Mouse (Mus musculus): ENCODE data around the gene Grik1. TPM values are rescaled to one million over a fixed set of nuclear protein-coding genes. Genes with fewer than 3 reads are reported as not detected.

The Grik1 gene
- polyA plus RNA-seq, 1 experiment from 2014 or later, result 44.2 TPM

DNA sequence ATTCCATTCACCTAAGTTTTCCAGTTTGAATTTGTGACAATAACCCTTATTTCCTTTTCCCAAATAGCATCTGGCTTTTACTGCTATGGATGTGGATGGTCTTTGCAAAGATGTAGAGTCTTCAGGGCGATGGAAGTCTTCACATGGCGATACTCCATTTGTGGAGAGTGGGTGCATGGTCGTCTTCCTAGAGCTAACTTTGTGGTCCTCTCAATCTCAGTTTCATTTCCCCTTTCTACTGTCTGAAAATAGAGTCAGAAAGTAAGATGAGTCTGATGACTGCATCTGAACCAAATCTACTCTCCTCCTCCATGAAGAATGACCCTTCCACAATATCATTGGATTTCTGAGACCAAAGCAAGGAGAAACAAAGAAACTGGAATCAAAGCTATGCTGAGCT lies 159.0 kb downstream of the Grik1 start:
- Histone ChIP-seq H3K4me1 (ENCODE audit: control insufficient read depth, insufficient read depth, low read length) (no peaks in the 10 kb centered on the region), H3K9me3 (ENCODE audit: control insufficient read depth, low read length) (no peaks in the 10 kb centered on the region), H3K36me3 (ENCODE audit: control insufficient read depth, insufficient read depth, low read length) (no peaks in the 10 kb centered on the region), H3K4me2 (ENCODE audit: low read depth, low read length) (no peak overlapping the region), H3K4me3 (ENCODE audit: low read depth, low read length) (no peak overlapping the region), H3K27ac (ENCODE audit: low read depth, low read length) (no peak overlapping the region), H3K27me3 (ENCODE audit: control insufficient read depth, insufficient read depth, low read length) (no peaks in the 10 kb centered on the region), H3K9ac (replicated peaks; ENCODE audit: low read depth, low read length) (no peak overlapping the region)
- no peak for ATAC-seq (ENCODE audit: low read depth)
- 98% methylated on average over 3 of the region's 3 CpGs for WGBS

GRCm38 (mm10) chr16:88125098-88125497 lies 165.0 kb downstream of the Grik1 start:
- no peaks in the 10 kb centered on the region for H3K9me3 ChIP-seq (ENCODE audit: control insufficient read depth, low read length)
- no peaks in the 10 kb centered on the region for H3K36me3 ChIP-seq (ENCODE audit: control insufficient read depth, insufficient read depth, low read length)
- 77% methylated on average over 4 of the region's 4 CpGs for WGBS
- H3K27me3 ChIP-seq (ENCODE audit: control insufficient read depth, insufficient read depth, low read length), result no peaks in the 10 kb centered on the region
- no peak overlapping the region for H3K27ac ChIP-seq (ENCODE audit: low read depth, low read length)
- H3K9ac ChIP-seq (replicated peaks; ENCODE audit: low read depth, low read length), result no peak overlapping the region
- H3K4me3 ChIP-seq (ENCODE audit: low read depth, low read length), result no peak overlapping the region
- no peak for ATAC-seq (ENCODE audit: low read depth)
- H3K4me1 ChIP-seq (ENCODE audit: control insufficient read depth, insufficient read depth, low read length), result no peaks in the 10 kb centered on the region
- H3K4me2 ChIP-seq (ENCODE audit: low read depth, low read length), result no peak overlapping the region

- Histone ChIP-seq H3K4me3 (ENCODE audit: low read depth, low read length) (no peak overlapping the region), H3K27me3 (ENCODE audit: control insufficient read depth, insufficient read depth, low read length) (no peaks in the 10 kb centered on the region), H3K27ac (ENCODE audit: low read depth, low read length) (no peak overlapping the region), H3K4me1 (ENCODE audit: control insufficient read depth, insufficient read depth, low read length) (no peaks in the 10 kb centered on the region), H3K4me2 (ENCODE audit: low read depth, low read length) (no peak overlapping the region), H3K9me3 (ENCODE audit: control insufficient read depth, low read length) (no peaks in the 10 kb centered on the region), H3K9ac (replicated peaks; ENCODE audit: low read depth, low read length) (no peak overlapping the region), H3K36me3 (ENCODE audit: control insufficient read depth, insufficient read depth, low read length) (no peaks in the 10 kb centered on the region)
- no peak for ATAC-seq (ENCODE audit: low read depth)
- WGBS, result 75% methylated on average over 8 of the region's 8 CpGs
Measured at GRCm38 (mm10) chr16:88112551-88113138, 177.4 kb downstream of the Grik1 start.

GRCm38 (mm10) chr16:88111459-88111858 lies 178.6 kb downstream of the Grik1 start:
- Histone ChIP-seq H3K4me2 (ENCODE audit: low read depth, low read length) (no peak overlapping the region), H3K4me1 (ENCODE audit: control insufficient read depth, insufficient read depth, low read length) (no peaks in the 10 kb centered on the region), H3K9me3 (ENCODE audit: control insufficient read depth, low read length) (no peaks in the 10 kb centered on the region), H3K36me3 (ENCODE audit: control insufficient read depth, insufficient read depth, low read length) (no peaks in the 10 kb centered on the region), H3K4me3 (ENCODE audit: low read depth, low read length) (no peak overlapping the region), H3K27ac (ENCODE audit: low read depth, low read length) (no peak overlapping the region), H3K9ac (replicated peaks; ENCODE audit: low read depth, low read length) (no peak overlapping the region), H3K27me3 (ENCODE audit: control insufficient read depth, insufficient read depth, low read length) (no peaks in the 10 kb centered on the region)
- ATAC-seq (ENCODE audit: low read depth), result no peak
- 57% methylated on average over 3 of the region's 3 CpGs for WGBS

DNA sequence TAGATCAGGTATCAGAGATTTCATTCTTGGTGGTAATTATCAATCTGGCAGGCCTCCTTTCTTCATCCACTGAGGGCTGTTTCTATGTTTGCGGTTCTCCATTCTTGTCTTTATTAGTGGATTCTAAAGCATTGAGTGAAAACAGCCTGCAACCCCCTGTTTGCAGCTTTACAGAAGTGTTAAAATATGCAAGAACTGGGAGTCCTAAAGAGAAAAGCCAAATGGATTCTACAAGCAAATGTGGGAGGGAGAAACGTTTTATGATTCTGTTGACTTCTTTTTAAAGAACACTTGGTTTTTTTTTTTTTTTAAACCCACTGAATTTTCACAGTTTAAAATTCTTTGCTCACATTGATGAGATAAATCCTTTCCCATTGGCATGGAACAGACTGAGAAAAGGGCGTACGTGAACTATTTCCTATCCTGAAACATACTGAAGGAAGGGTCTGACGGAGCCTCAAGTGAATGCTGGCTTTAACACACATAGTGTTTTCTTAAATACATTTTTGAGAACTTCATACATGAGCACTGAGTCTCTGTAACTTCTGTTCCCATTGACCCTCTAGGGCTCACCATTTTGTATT lies 195.8 kb downstream of the Grik1 start:
- H3K27ac ChIP-seq (ENCODE audit: low read depth, low read length), result no peak overlapping the region
- no peak for ATAC-seq (ENCODE audit: low read depth)
- H3K36me3 ChIP-seq (ENCODE audit: control insufficient read depth, insufficient read depth, low read length), result no peaks in the 10 kb centered on the region
- no peak overlapping the region for H3K4me3 ChIP-seq (ENCODE audit: low read depth, low read length)
- no peaks in the 10 kb centered on the region for H3K4me1 ChIP-seq (ENCODE audit: control insufficient read depth, insufficient read depth, low read length)
- no peaks in the 10 kb centered on the region for H3K9me3 ChIP-seq (ENCODE audit: control insufficient read depth, low read length)
- WGBS, result 70% methylated on average over 5 of the region's 5 CpGs
- H3K4me2 ChIP-seq (ENCODE audit: low read depth, low read length), result no peak overlapping the region
- H3K27me3 ChIP-seq (ENCODE audit: control insufficient read depth, insufficient read depth, low read length), result no peaks in the 10 kb centered on the region
- H3K9ac ChIP-seq (replicated peaks; ENCODE audit: low read depth, low read length), result no peak overlapping the region

- Histone ChIP-seq H3K4me1 (ENCODE audit: control insufficient read depth, insufficient read depth, low read length) (0 out of 2 replicates have a peak, but pooled peaks cover 3% of the 10 kb centered on the region), H3K9ac (replicated peaks; ENCODE audit: low read depth, low read length) (no peak overlapping the region), H3K27me3 (ENCODE audit: control insufficient read depth, insufficient read depth, low read length) (no peaks in the 10 kb centered on the region), H3K27ac (ENCODE audit: low read depth, low read length) (no peak overlapping the region), H3K4me3 (ENCODE audit: low read depth, low read length) (no peak overlapping the region), H3K36me3 (ENCODE audit: control insufficient read depth, insufficient read depth, low read length) (no peaks in the 10 kb centered on the region), H3K9me3 (ENCODE audit: control insufficient read depth, low read length) (no peaks in the 10 kb centered on the region), H3K4me2 (ENCODE audit: low read depth, low read length) (no peak overlapping the region)
- peak; percentile 66; the same call in 1 of the 2 replicates for ATAC-seq (ENCODE audit: low read depth)
- WGBS, result 39% methylated on average over 7 of the region's 7 CpGs
Measured at GRCm38 (mm10) chr16:88087280-88087679, 202.8 kb downstream of the Grik1 start.

DNA sequence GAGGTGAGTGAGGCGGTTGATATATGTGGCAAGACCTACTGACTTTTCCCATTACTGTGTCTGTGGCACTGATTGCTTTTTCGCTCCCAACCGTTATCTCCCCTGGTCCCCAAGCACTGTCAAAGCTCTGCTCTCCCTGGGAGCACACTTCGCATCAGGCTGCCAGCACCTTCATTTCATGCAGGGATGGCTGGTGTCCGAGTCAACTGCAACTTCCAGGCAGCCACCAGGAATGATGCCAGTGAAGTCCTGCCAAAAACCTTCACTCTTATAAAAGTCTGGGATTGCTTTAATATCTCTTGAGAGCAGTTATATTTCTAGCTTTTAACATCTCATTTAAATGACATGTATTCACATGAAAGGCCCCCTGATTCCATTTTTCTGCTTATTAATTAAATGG lies 215.3 kb downstream of the Grik1 start:
- Histone ChIP-seq H3K4me2 (ENCODE audit: low read depth, low read length) (no peak overlapping the region), H3K9me3 (ENCODE audit: control insufficient read depth, low read length) (no peaks in the 10 kb centered on the region), H3K4me3 (ENCODE audit: low read depth, low read length) (no peak overlapping the region), H3K4me1 (ENCODE audit: control insufficient read depth, insufficient read depth, low read length) (no peaks in the 10 kb centered on the region), H3K27ac (ENCODE audit: low read depth, low read length) (no peak overlapping the region), H3K9ac (replicated peaks; ENCODE audit: low read depth, low read length) (no peak overlapping the region), H3K27me3 (ENCODE audit: control insufficient read depth, insufficient read depth, low read length) (no peaks in the 10 kb centered on the region), H3K36me3 (ENCODE audit: control insufficient read depth, insufficient read depth, low read length) (no peaks in the 10 kb centered on the region)
- WGBS, result 70% methylated on average over 5 of the region's 5 CpGs
- no peak for ATAC-seq (ENCODE audit: low read depth)

DNA sequence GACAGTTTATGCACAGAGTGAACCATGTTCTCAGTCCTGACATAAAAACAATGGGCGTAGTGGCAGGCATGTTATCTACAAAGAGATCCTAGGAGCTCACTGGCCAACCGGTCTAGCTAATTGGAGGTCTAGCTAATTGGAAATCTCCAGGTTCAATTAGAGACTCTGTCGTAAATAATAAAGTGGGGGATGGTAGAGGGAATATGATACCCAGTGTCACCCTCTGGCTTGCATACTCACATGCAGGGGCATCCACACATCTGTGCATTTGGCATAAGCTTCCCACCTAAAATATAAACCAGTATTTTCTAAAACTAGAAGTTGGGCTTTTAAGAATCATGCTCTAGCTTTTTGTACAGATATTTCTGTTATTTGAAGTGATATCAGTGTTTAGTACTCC lies 229.1 kb downstream of the Grik1 start:
- Histone ChIP-seq H3K9ac (replicated peaks; ENCODE audit: low read depth, low read length) (no peak overlapping the region), H3K36me3 (ENCODE audit: control insufficient read depth, insufficient read depth, low read length) (no peaks in the 10 kb centered on the region), H3K9me3 (ENCODE audit: control insufficient read depth, low read length) (no peaks in the 10 kb centered on the region), H3K4me2 (ENCODE audit: low read depth, low read length) (no peak overlapping the region), H3K27ac (ENCODE audit: low read depth, low read length) (no peak overlapping the region), H3K4me3 (ENCODE audit: low read depth, low read length) (no peak overlapping the region), H3K27me3 (ENCODE audit: control insufficient read depth, insufficient read depth, low read length) (no peaks in the 10 kb centered on the region), H3K4me1 (ENCODE audit: control insufficient read depth, insufficient read depth, low read length) (no peaks in the 10 kb centered on the region)
- ATAC-seq (ENCODE audit: low read depth), result no peak
- WGBS, result 77% methylated on average over 3 of the region's 3 CpGs

DNA sequence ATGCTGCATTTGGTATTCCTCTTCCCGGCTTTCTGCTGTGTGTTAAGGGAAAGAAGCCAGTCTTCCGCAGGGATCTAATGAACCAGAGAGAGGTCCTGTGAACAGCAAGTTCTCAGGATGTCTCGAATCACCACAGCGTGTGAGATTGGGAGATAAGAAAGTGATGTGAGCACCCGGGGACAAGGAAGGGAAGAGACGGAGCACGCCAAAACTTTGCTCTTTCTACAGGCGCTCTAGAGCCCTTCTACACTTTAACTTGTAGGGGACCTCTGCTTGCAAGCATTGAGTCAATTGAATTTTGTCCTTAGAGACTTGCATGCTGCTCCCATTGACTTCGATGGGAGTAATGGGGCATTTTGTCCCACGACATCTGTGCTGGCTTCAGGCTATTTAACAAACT lies 241.9 kb downstream of the Grik1 start:
- no peak overlapping the region for H3K27ac ChIP-seq (ENCODE audit: low read depth, low read length)
- 0 out of 2 replicates have a peak, but pooled peaks have one; percentile 4 for ATAC-seq (ENCODE audit: low read depth)
- H3K4me2 ChIP-seq (ENCODE audit: low read depth, low read length), result no peak overlapping the region
- H3K9ac ChIP-seq (replicated peaks; ENCODE audit: low read depth, low read length), result no peak overlapping the region
- H3K36me3 ChIP-seq (ENCODE audit: control insufficient read depth, insufficient read depth, low read length), result no peaks in the 10 kb centered on the region
- 89% methylated on average over 10 of the region's 10 CpGs for WGBS
- H3K4me1 ChIP-seq (ENCODE audit: control insufficient read depth, insufficient read depth, low read length), result no peaks in the 10 kb centered on the region
- H3K27me3 ChIP-seq (ENCODE audit: control insufficient read depth, insufficient read depth, low read length), result no peaks in the 10 kb centered on the region
- no peak overlapping the region for H3K4me3 ChIP-seq (ENCODE audit: low read depth, low read length)
- no peaks in the 10 kb centered on the region for H3K9me3 ChIP-seq (ENCODE audit: control insufficient read depth, low read length)

Measured in neural tube, embryonic 14.5 days (tissue).